Mouse (Mus musculus) hindbrain, embryonic 10.5 days (tissue): ENCODE measurements at regions not wholly inside any gene's neighbourhood (a gene's known extent, or its start where the extent isn't known, plus 50 kb on each side); places are given as distances from the start of the nearest gene placed in this dataset.
"Not testable (repeated sequence)": the region's sequence is repeated elsewhere in the genome, so short reads cannot be mapped to it uniquely, and the experiment has no call there.

ENCODE experiments used
- DNase-seq: peaks from one replicate; pipeline ENCODE4 v3.0.0-alpha.2; 2017; ENCODE audit warnings: low spot score
- H3K27ac ChIP-seq: fragments of 300-500 bp; sonication (generic); 2 replicates; pipeline ENCODE4 v1.5.1; 2016; ENCODE audit warnings: mild to moderate bottlenecking, moderate library complexity
- H3K27me3 ChIP-seq: fragments of 300-500 bp; sonication (generic); 2 replicates; pipeline ENCODE4 v1.6.1; 2016; ENCODE audit warnings: mild to moderate bottlenecking; ENCODE audit not compliant: poor library complexity, insufficient read depth, severe bottlenecking
- H3K36me3 ChIP-seq: fragments of 300-500 bp; sonication (generic); 2 replicates; pipeline ENCODE4 v1.6.1; 2016; ENCODE audit warnings: mild to moderate bottlenecking, moderate library complexity
- H3K4me1 ChIP-seq: fragments of 300-500 bp; sonication (generic); replicated peaks from 2 replicates; pipeline ENCODE4 v1.6.1; 2016; ENCODE audit warnings: mild to moderate bottlenecking
- H3K4me3 ChIP-seq: fragments of 300-500 bp; sonication (generic); 2 replicates; pipeline ENCODE4 v1.5.1; 2016; ENCODE audit warnings: mild to moderate bottlenecking, moderate library complexity
- H3K9me3 ChIP-seq: fragments of 300-500 bp; sonication (generic); 2 replicates; pipeline ENCODE4 v1.6.1; 2016; ENCODE audit warnings: mild to moderate bottlenecking, moderate library complexity
- WGBS: fragments of 180-500 bp; shearing (Covaris S2); methylation state at CpG from one replicate; pipeline ENCODE4 v1.1.7; 2016; 5-methylcytosine and 5-hydroxymethylcytosine counted together

DNA sequence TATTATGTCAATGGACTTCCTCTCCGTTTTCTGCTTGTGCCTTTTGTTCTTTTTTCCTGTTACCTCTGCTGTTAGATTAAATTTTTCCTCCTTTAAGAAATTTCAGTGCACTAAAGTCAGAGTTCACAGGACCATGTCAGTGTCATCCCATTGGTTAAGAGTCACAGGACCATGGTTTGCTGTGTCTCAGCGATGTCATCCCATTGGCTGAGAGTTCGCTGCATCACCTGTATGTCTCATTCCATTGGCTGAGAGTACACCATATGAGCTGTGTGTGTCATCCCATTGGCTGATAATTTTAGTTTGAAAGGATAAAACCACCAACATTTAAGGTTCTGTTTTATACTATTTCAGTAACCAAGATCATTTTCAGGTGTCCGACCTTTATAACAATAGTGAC, 50.7 kb upstream of the Jade1 start:
- Histone ChIP-seq H3K4me1 (peaks cover 4% of the 10 kb centered on the region; the same call in 1 of the 2 replicates), H3K36me3 (no peaks in the 10 kb centered on the region), H3K27me3 (no peaks in the 10 kb centered on the region), H3K27ac (no peak overlapping the region), H3K9me3 (no peaks in the 10 kb centered on the region), H3K4me3 (no peak overlapping the region)
- DNase-seq = no peak
- 94% methylated on average over 4 of the region's 4 CpGs for WGBS

DNA sequence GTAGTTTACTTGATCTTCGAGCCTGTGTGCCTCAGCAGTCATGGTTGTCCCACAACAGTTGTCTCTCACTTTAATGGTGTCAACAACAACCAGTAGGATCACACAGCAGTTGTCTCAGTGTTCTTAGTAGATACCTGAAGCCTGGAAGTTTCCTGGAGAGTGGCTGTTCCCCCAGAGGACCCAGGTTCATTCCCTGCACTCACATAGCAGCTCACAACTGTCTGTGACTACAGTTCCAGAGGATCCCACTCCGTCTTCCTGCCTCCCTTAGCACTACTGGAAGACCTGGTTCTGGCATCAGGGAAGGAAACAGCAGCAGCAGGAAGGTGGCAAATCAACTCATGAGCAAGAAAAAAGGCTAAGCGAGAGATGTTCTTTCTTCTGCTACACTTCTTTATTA, 53.4 kb upstream of the Jade1 start:
- no peak overlapping the region for H3K27ac ChIP-seq
- no peaks in the 10 kb centered on the region for H3K36me3 ChIP-seq
- H3K9me3 ChIP-seq = no peaks in the 10 kb centered on the region
- H3K27me3 ChIP-seq = no peaks in the 10 kb centered on the region
- 0 out of 2 replicates have a peak, but pooled peaks cover 4% of the 10 kb centered on the region for H3K4me1 ChIP-seq
- WGBS = 92% methylated on average over 3 of the region's 3 CpGs
- DNase-seq = no peak
- H3K4me3 ChIP-seq = no peak overlapping the region

DNA sequence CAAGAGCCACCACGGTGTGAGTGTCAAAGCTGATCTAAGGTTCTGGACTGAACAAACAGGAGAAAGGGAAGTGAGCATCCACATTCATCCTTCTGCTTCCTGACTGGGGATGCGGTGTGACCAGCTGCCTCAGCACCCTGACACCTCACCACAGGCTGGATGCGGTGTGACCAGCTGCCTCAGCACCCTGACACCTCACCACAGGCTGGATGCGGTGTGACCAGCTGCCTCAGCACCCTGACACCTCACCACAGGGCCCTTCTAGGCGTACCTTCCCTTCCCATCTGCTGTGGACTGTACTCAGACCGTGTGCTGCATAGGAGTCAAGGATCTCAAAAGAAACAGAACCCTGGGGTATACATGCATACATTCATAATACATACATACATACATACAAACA, 53.9 kb upstream of the Jade1 start:
- not testable (repeated sequence) for H3K27ac ChIP-seq, H3K4me3 ChIP-seq, H3K4me1 ChIP-seq, DNase-seq, H3K36me3 ChIP-seq, H3K9me3 ChIP-seq, H3K27me3 ChIP-seq
- WGBS = 73% methylated on average over 6 of the region's 6 CpGs

DNA sequence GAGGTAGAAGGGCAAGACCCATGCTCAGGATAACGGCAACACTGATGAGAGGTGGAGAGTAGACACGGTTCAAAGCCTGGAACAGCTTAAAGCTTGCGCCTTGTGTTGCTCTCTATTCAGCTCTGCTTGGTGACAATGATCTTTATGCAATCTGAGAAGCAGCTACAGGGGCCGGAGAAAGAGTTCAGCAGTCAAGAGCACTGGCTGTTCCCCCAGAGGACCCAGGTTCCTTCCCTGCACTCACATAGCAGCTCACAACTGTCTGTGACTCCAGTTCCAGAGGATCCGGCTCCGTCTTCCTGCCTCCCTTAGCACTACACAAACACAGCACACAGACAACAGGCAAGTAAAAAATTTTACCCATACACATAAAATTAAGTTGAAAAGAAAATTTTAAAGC, 54.4 kb upstream of the Jade1 start:
- Histone ChIP-seq H3K27me3 (no peaks in the 10 kb centered on the region), H3K27ac (no peak overlapping the region), H3K36me3 (no peaks in the 10 kb centered on the region), H3K9me3 (no peaks in the 10 kb centered on the region), H3K4me1 (0 out of 2 replicates have a peak, but pooled peaks cover 4% of the 10 kb centered on the region), H3K4me3 (no peak overlapping the region)
- 76% methylated on average over 6 of the region's 6 CpGs for WGBS
- DNase-seq = no peak

DNA sequence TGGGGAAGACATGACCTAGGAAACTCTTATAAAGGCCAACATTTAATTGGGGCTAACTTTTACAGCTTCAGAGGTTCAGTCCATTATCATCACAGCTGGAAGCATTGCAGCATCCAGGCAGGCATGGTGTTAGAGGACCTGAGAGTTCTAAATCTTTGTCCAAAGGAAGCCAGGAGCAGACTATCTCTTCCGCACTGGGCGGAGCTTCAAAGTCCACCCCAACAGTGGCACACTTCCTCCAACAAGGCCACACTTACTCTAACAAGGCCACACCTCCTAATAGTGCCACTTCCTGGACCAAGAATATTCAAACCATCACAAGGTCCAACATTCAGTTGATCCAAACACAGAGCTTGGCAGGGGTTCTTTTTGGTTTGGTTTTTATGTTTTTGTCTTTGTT, 55.9 kb upstream of the Jade1 start:
- no peaks in the 10 kb centered on the region for H3K36me3 ChIP-seq
- 90% methylated on average over 2 of the region's 2 CpGs for WGBS
- no peak overlapping the region for H3K4me3 ChIP-seq
- DNase-seq = no peak
- 0 out of 2 replicates have a peak, but pooled peaks cover 4% of the 10 kb centered on the region for H3K4me1 ChIP-seq
- no peak overlapping the region for H3K27ac ChIP-seq
- H3K9me3 ChIP-seq = no peaks in the 10 kb centered on the region
- no peaks in the 10 kb centered on the region for H3K27me3 ChIP-seq

DNA sequence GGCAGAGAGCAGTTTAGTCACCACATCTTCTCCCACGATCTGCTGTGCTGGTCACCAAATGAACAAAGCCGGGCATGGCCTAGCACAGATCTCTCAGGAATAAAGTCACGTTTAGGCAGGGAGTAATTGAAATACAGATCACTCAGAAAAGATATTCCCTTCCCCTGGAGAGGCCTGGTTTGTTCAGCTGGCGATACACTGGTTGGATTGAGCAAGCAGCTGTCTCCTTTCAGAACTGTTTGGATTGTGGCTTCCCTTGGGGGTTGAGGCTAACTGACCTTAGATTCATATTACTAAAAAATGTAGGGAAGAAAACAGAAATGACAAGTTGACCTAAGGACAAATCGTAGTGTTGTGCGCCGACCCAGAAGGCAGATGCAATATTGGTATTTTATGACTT, 56.7 kb upstream of the Jade1 start:
- WGBS = 75% methylated on average over 7 of the region's 7 CpGs
- Histone ChIP-seq H3K36me3 (no peaks in the 10 kb centered on the region), H3K27ac (no peak overlapping the region), H3K27me3 (no peaks in the 10 kb centered on the region), H3K4me3 (no peak overlapping the region), H3K4me1 (0 out of 2 replicates have a peak, but pooled peaks cover 4% of the 10 kb centered on the region), H3K9me3 (no peaks in the 10 kb centered on the region)
- peak; percentile 14 for DNase-seq

DNA sequence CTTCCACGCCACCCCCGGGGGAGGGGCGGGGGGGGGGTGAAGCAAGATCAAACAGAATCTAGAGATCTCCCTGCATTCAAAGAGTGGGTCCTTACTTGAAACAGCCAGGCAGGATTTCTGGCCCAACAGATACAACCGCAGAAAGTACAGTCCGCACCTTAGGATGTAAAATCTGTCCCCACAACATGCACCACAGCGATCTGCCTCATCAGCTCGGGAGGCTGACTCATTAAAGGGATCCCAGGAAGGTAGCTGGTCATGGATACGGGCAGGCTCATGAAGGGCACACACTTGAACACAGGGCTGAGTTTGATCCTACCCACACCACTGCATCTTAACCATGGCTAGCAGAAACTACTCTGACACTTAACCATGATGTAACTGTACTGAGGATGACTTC, 57.8 kb upstream of the Jade1 start:
- H3K9me3 ChIP-seq = no peaks in the 10 kb centered on the region
- no peaks in the 10 kb centered on the region for H3K36me3 ChIP-seq
- no peak overlapping the region for H3K4me3 ChIP-seq
- DNase-seq = no peak
- 0 out of 2 replicates have a peak, but pooled peaks cover 4% of the 10 kb centered on the region for H3K4me1 ChIP-seq
- no peak overlapping the region for H3K27ac ChIP-seq
- no peaks in the 10 kb centered on the region for H3K27me3 ChIP-seq
- WGBS = 73% methylated on average over 8 of the region's 8 CpGs

DNA sequence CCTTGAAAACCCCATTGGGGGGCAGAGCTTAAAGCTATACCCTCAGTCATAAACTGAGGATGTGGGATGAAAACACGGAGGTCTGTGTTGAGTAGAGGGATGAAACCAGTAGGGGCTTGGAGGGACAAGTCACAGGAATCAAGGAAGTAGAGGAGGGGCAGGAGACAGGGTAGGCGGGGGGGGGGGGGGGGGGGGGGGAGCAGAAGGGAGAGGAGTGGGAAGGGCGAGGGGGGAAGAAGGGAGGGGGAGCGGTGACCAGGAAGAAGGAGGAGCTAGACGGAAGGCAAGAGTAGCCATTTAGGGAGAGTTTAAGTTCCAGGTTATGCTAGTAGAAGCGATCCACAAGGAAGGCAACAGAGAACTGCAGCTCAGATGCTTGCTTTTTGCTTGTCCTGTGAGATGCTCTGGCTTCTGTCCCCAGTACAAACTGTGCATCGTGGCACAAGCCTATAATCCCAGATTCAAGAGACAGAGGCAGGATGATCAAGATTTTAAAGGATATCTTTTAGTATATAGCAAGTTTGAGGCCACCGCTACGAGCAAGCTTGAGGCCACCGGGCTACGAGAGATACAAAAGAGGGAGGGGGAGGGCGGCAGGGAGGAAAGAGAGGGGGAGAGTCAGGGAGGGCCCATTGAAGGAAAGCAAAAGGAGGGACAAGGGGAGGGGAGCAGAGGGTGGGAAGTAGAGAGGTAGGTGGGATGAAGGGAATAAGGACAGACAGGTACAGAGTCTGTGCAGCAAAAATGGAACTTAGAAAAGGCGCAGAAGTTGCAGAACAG, 58.4 kb upstream of the Jade1 start:
- no peaks in the 10 kb centered on the region for H3K27me3 ChIP-seq
- H3K27ac ChIP-seq = no peak overlapping the region
- no peaks in the 10 kb centered on the region for H3K36me3 ChIP-seq
- H3K4me3 ChIP-seq = no peak overlapping the region
- H3K9me3 ChIP-seq = no peaks in the 10 kb centered on the region
- 0 out of 2 replicates have a peak, but pooled peaks cover 4% of the 10 kb centered on the region for H3K4me1 ChIP-seq
- DNase-seq = no peak
- WGBS = 66% methylated on average over 11 of the region's 13 CpGs

DNA sequence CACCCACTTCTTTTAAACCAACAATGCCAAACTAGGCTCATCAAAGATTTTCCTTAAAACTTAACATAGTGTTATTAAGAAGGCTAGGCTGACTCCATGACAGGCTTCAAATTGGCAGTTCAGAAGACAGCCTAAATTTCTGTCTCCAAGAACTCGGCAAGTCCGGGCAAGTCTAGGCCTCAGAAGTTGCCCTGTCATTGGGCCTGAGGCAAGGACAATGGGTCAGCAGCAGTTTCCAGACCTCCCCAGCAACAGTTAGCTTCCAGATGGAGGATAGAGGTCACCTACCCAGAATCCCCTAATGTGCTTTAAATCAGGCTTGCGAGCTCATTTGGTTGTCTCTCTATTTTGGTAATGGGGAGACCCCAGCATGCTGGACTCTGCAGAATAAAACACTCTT, 59.6 kb upstream of the Jade1 start:
- Histone ChIP-seq H3K4me1 (0 out of 2 replicates have a peak, but pooled peaks cover 4% of the 10 kb centered on the region), H3K4me3 (no peak overlapping the region), H3K27ac (no peak overlapping the region), H3K27me3 (no peaks in the 10 kb centered on the region), H3K9me3 (no peaks in the 10 kb centered on the region), H3K36me3 (no peaks in the 10 kb centered on the region)
- WGBS = 88% methylated on average over 3 of the region's 3 CpGs
- DNase-seq = no peak

DNA sequence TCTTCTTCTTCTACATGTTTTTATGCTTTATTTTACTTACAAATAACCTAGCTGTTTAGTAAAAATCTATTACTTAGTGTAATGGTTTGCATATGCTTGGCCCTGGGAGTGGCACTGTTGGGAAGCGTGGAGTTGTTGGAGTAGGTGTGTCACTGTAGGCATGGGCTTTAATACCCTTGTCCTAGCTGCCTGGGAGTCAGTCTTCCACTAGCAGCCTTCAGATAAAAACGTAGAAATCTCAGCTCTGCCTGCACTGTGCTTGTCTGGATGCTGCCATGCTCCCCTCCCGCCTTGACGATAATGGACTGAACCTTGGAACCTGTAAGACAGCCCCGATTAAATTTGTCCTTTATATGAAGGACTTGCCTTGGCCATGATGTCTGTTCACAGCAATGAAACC, 60.4 kb upstream of the Jade1 start:
- no peak overlapping the region for H3K27ac ChIP-seq
- H3K9me3 ChIP-seq = no peaks in the 10 kb centered on the region
- DNase-seq = no peak
- 88% methylated on average over 5 of the region's 5 CpGs for WGBS
- no peak overlapping the region for H3K4me3 ChIP-seq
- no peaks in the 10 kb centered on the region for H3K36me3 ChIP-seq
- no peaks in the 10 kb centered on the region for H3K27me3 ChIP-seq
- 0 out of 2 replicates have a peak, but pooled peaks cover 4% of the 10 kb centered on the region for H3K4me1 ChIP-seq

DNA sequence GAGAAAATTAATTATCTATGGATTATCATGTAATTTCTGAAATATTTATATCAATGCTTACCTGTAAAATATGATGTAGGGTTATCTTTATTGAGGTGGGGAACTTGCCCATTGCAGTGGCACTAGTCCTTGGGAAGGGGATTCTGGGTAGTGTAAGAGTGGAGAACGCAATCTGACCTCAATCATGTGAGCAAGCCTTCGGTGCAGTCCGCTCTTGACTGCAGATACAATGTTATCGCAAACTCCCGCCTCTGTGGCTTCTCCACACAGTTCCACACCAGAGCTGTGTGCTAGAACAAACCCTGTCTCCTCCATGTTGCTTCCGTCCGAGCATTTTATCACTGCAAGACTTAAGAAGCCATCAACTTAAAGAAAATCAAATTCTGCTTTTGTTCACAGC, 62.1 kb upstream of the Jade1 start:
- H3K4me1 ChIP-seq = 0 out of 2 replicates have a peak, but pooled peaks cover 4% of the 10 kb centered on the region
- H3K27ac ChIP-seq = no peak overlapping the region
- H3K36me3 ChIP-seq = no peaks in the 10 kb centered on the region
- no peak overlapping the region for H3K4me3 ChIP-seq
- 94% methylated on average over 7 of the region's 7 CpGs for WGBS
- DNase-seq = no peak
- H3K9me3 ChIP-seq = no peaks in the 10 kb centered on the region
- H3K27me3 ChIP-seq = no peaks in the 10 kb centered on the region

DNA sequence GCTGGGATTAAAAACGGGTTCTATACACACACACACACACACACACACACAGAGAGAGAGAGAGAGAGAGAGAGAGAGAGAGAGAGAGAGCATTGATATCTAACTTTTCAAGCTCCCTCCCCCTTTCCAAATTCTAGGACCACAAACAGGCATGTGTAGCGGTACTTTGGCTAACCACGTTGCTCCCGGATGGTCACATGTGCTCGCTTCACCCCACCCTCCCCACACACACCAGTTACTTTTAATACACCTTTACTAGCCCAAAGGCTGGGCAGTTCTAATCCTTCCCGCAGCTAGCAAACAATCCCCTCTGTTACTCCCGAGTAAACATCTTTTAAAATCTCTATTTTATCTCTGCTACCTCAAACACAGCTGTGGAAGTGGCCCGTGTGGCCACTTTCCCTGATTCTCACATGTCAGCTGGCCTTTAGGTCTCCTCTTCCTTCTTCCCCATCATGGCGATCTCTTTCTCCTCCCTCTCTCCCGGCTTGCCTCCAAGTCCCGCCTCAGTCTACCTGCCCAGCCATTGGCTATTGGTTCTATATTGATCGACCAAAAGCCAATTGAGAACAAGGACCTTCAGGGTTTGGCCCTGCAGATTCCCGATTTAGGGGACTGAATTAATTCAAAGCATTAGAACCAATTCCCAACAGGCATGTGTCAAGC, 62.7 kb upstream of the Jade1 start:
- Histone ChIP-seq H3K27ac (no peak overlapping the region), H3K9me3 (no peaks in the 10 kb centered on the region), H3K36me3 (no peaks in the 10 kb centered on the region), H3K27me3 (no peaks in the 10 kb centered on the region), H3K4me3 (no peak overlapping the region), H3K4me1 (0 out of 2 replicates have a peak, but pooled peaks cover 4% of the 10 kb centered on the region)
- DNase-seq = no peak
- WGBS = 87% methylated on average over 13 of the region's 13 CpGs

DNA sequence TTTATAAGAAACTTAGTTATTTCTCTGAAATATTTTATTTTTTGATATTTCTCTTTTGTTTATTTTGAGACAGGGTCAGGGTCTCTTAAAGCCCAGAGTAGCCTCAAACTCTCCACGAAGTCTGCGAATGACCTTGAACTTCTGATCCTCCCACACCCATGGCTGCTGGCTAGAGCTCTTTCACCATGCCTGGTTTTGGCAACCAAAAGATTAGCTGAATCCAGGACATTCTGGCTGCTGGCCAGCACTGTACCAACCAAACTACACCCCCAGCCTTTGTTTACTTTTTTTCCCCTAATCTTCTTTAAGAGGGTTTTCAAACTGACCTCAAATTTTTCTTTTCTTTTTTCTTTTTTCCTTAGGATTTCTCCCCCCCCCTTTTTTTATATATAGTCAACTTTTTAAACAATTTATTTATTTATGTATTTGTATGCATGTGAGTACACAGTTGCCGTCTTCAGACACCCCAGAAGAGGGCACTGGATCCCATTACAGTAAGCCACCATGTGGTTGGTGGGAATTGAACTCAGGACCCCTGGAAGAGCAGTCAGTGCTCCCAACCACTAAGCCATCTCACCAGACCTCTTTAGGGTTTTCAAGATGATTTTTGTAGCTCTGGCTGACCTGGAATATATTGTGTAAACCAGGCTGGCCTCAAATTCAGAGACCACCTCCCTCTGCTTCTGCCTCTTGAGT, 63.4 kb upstream of the Jade1 start:
- H3K4me1 ChIP-seq = no peaks in the 10 kb centered on the region
- H3K36me3 ChIP-seq = no peaks in the 10 kb centered on the region
- WGBS = 93% methylated on average over 3 of the region's 3 CpGs
- no peaks in the 10 kb centered on the region for H3K27me3 ChIP-seq
- no peak for DNase-seq
- H3K4me3 ChIP-seq = no peak overlapping the region
- no peaks in the 10 kb centered on the region for H3K9me3 ChIP-seq
- no peak overlapping the region for H3K27ac ChIP-seq
